Mouse (Mus musculus): ENCODE measurements around the gene Ddx24.

DNA sequence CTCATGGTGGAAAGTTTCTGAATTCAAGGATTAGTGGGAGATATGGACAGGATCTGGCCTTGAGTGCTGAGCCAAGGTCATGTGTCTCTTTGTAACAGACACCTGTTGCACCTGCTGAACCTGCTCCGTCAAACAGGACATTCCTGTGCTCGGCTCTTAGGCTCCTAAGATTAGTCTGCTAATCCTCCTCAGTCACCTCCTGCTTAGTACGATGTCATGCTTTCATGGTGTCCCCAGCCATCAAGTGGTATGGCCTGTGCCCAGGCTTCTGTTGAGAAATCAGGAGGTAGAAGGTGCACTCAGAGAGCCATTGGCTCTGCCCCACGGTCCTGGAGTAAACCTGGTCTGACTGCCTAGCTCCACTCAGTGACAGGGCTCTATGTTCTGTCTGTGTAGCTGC lies 54.8 kb downstream of the Ddx24 start:
- TF ChIP-seq POLR2A (IDR thresholded peaks at IDR 0.05; ENCODE audit: insufficient read length, low read depth), result no peak
- no peak for TF ChIP-seq E2F4 (IDR thresholded peaks at IDR 0.05; ENCODE audit: insufficient read depth)
- TF ChIP-seq MYOD1 (IDR thresholded peaks at IDR 0.05; ENCODE audit: control insufficient read depth in 1 of 3, insufficient read length in 2 of 3, low read depth in 2 of 3), result no peak
- no peak for TF ChIP-seq SRF (IDR thresholded peaks at IDR 0.05; ENCODE audit: control insufficient read depth, insufficient read length, low read depth)
